Mouse (Mus musculus) fibroblast of lung, adult 2 months (primary cell): ENCODE data around the gene 9430015G10Rik.
"Not testable (repeated sequence)": the region's sequence is repeated elsewhere in the genome, so short reads cannot be mapped to it uniquely, and the experiment has no call there.

Source experiments
- DNase-seq: peaks from one replicate; pipeline ENCODE4 v3.0.0-alpha.2; 2011; ENCODE audit warnings: low read depth

The 9430015G10Rik gene

DNA sequence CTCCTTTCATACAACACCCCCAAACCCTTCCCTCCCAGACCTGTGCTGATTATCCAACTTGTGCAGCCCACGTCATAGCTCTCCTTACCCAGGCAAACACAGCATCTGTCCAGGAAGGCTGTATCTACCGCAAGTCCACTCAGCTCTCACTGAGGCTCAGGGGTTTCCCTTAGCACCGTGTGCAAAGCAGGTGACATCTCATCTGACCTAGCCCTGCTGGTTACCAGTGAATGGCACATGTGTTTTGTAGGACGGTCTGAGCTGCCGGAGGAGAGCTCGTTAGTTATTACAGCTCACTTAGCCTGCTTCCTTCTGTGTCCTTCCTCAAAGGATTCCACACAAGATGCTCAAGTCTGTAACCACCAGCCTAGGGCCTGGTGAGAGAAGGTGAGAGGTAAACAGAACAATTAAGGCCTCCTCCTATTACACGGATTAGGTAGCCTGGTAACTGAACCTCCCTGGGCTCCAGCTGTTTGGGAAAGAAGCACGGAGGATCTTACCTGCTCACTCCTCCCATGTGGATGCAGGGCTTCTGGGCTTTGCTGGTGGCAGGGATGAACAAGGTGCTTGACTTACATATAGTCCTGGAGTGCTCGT lies 11.9 kb upstream of the 9430015G10Rik start:
- DNase-seq, result no peak

- no peak for DNase-seq
These were observed 10.4 kb upstream of the 9430015G10Rik start for GRCm38 (mm10) chr4:156099427-156099826.

DNA sequence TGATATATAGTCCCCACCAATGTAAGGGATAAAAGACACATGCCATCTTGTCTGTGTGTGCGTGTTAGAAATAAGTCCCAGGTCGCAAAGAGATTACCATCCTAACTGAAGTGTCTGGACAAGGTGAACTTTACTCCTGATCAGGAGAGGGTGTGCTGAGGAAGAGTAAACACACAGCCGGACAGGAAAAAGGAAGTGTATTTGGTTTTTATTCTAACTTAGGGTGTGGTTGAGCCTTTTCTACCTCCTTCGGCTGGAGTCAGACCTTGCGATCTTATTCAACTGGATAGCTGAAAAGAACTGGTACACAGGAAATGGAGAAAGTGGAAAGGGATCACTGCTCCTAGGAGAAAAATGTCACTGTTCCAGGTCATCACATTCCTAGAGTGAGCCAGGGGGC lies 9.3 kb upstream of the 9430015G10Rik start:
- DNase-seq, result no peak

DNA sequence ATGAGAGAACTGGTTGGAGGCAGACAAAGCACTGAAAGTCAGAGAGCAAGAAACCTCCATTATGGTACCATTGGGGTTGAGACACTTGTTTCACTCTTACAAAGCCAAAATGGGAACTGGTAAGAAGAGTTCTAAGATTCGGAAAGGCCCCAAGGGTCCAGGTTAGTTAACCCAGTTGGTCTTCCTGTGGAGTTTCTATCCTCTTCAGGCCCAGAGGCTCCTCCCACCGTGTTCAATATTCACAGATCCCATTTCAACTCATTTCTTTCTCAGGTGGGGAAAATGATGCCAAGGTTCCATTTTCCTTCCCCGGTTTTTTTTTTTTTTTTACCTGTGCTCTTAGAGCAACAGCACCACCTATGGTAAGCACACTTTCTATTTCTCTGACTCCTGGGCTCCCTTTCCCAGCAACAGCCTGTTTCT lies 8.3 kb upstream of the 9430015G10Rik start:
- no peak for DNase-seq

DNA sequence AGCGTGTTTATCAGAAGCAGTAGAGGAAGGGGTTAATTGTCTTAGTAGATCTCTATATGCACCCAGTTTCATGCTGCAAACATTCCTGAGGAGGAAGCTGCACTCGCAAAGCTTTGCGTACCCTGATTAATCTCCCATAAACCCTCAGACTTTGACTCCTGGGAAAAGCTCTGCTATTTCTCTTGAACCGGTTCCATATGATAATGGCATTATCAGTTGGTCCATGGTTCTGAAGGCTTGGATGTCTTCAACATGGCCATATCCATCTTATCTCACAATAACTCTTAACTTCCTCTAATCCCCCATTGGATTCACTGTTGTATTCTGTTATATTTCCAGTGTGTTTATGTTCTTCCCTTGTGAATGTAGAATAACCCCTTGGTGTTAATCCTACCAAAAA lies 6.4 kb upstream of the 9430015G10Rik start:
- DNase-seq, result no peak

GRCm38 (mm10) chr4:156108606-156109546 lies 906 bp upstream of the 9430015G10Rik start:
- DNase-seq, result peak; percentile 16

- DNase-seq, result no peak
These were observed 14.3 kb downstream of the 9430015G10Rik start for GRCm38 (mm10) chr4:156124077-156124476.

DNA sequence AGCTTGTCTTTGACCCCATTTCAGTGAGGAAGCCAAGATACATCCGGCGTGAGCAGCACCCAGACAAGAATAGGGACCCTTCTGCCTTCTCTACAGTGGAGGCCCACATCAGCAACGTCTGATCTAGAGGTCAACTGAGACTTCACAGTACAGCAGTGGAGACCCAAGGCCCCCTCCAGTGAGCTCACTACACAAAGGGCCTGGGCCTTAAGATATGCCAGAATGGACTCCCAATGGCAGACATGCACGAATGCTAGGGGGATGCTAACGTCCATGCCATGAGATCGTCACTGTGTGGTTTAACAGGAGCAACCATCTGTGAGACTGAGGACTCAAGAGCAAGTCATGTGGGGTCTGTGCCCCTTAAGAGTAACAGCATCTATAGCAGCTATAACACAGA lies 15.6 kb downstream of the 9430015G10Rik start:
- no peak for DNase-seq

- no peak for DNase-seq
These were observed 17.1 kb downstream of the 9430015G10Rik start for GRCm38 (mm10) chr4:156126841-156127240.

DNA sequence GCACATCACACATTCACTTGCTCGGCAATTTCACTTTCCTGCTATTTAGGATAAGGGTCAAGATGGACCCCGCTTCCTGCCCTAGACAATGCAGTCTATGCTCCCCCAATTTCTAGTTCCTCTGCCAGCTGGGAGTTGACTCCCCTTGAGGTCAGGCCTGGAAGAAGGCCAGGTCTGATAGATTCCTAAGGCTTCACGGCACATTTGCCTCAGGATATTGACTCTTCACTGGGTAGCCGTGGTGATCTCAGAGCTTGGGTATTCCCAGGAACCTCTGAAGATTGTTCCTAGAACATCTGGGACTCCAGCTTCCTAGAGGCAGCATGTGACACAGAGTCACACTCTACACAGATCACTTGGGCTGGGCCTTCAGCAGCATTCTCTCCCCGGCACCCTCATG lies 19.0 kb downstream of the 9430015G10Rik start:
- DNase-seq, result no peak

GRCm38 (mm10) chr4:156130436-156130835 lies 20.7 kb downstream of the 9430015G10Rik start, which contains the start of gene Rnf223:
Rnf223 (plus strand) TSS chr4:156130513.
- DNase-seq, result no peak

GRCm38 (mm10) chr4:156130940-156131339 lies 21.2 kb downstream of the 9430015G10Rik start:
- DNase-seq, result no peak

DNA sequence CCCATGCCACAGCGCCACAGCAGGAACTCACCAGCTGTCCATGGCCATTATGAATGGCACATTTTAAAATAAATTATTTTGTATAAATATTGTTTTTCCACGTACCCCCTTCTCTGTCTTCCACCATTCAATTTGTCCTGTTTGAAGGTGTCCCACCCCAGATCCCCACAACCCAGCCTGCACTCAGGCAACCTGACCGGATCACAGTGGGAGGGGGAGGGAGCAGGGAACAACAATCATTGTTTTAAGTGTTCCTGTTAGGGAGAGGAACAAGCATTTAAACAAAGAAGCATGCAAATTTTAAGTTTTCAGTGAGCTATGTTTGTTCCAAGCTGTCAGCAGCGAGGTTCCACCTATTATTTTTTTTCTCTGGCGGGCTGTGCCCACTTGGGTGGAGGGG lies 23.6 kb downstream of the 9430015G10Rik start:
- no peak for DNase-seq

- no peak for DNase-seq
These were observed 24.3 kb downstream of the 9430015G10Rik start for GRCm38 (mm10) chr4:156133943-156134605.

GRCm38 (mm10) chr4:156135112-156135511 lies 25.3 kb downstream of the 9430015G10Rik start:
- DNase-seq, result no peak

GRCm38 (mm10) chr4:156135801-156136200 lies 26.0 kb downstream of the 9430015G10Rik start:
- DNase-seq, result no peak

DNA sequence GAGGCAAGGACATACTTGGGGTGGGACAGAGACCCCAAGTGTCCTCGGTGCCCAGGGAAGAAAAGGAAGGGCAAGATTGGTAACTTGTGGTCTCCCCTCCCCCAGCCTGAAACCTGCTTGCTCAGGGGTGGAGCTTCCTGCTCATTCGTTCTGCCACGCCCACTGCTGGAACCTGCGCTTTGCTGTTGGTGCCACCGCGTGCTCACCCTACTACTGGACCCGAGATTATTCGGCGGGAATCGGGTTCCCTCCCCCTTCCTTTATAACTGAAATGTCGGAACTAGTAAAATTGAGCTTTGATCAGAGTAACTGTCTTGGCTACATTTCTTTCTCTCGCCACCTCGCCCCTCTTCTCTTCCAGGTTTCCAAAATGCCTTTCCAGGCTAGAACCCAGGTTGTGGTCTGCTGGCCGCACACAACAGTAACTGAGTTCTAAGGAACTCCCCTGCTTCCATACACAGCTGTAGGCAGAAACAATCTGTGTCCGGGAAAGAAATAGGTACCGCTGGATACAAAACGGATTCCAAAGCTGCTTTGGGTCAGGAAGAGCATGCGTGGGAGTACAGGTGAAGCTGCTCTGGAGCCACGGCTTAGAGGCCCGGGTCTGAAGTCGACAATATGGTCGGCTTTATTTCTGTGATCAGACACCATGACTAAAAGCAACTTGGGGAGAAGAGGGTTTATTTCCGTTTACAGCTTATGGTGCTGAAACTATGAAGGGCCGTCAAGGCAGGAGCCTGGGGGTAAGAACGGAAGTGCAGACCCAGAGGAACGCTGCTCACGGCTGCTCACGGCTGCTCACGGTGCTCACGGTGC lies 26.7 kb downstream of the 9430015G10Rik start:
- no peak for DNase-seq

DNA sequence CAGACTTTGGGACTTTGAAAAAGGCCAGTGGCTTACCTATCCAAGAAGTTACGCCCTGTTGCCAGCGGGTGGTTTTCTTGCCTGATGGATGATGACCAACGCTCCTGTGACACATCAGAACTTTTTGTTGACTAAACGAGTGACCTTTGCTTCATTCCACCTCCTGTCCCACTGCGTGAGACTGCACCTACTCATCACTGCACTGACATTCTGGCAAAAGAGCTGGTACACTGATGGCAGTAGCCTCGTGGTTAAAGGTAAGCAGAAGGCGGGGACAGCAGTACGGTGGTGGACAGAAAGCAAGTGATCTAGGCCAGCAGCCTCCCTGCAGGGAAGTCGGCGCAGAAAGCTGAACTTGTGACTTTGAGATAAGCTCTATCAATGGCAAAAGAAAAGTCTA lies 41.1 kb downstream of the 9430015G10Rik start:
- not testable (repeated sequence) for DNase-seq

DNA sequence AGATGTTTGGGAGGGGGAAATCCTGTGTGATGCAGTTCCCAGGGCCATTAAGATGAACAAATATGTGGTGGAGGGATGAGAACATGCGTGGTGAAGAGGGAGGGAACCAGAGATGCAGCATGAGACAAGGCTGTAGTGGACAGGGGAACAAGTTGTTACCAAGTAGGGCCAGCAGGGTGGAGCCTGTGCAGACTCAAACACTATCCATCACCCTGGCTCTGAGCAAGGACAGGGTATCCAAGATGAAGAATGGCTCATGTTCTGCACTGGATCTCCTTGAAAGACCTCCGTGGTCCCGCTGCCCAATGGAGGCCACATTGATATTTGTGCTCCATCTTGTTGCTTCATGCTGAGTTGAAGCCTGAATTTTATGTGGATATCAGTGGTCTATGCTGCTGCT lies 45.0 kb downstream of the 9430015G10Rik start:
- DNase-seq, result no peak

GRCm38 (mm10) chr4:156166477-156166876 lies 56.7 kb downstream of the 9430015G10Rik start:
- DNase-seq, result no peak

DNA sequence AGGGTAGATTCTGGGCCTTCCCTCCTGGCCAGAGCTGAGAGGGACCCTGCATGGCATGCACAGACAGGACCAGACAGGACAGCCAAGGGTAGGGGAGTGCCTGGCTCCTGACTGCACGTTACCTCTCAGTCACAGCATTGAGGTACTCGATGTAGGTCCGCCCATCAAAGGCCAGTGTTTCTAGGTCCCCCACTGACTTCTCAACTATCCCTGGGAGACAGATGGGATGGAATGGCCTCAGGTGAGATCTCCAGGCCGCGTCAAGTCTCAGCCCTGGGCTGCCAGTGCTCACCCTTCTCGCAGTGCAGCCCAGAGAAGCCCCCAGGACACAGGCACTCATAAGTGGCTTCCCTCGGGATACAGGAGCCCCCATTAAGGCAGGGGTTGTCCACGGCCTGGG lies 58.8 kb downstream of the 9430015G10Rik start:
- DNase-seq, result no peak

GRCm38 (mm10) chr4:156169129-156169528 lies 59.3 kb downstream of the 9430015G10Rik start:
- no peak for DNase-seq
